Mouse (Mus musculus) adrenal gland, postnatal 10 days (tissue): ENCODE measurements around the gene Ndufs3. TPM values are rescaled to one million over a fixed set of nuclear protein-coding genes. Genes with fewer than 3 reads are reported as not detected.

Source experiments
- DNase-seq: peaks from one replicate; pipeline ENCODE4 v3.0.0; 2021; ENCODE audit warnings: mixed read lengths
- long read RNA-seq, 2 experiments: library from polyadenylated mRNA; stranded (forward); transcript quantifications; one replicate each; pipeline ENCODE4 v2.0.0; 2021
- total RNA-seq, 2 experiments: library from RNA; stranded (reverse); gene quantifications; 2 replicates each; pipeline ENCODE4 v1.2.3; 2021

Gene Ndufs3
- 100 to 1,000 TPM; 692 to 778 TPM for total RNA-seq
- long read RNA-seq, experiment 1, transcript Ndufs3-201 (7 exons, 1,046 nt): major isoform, 899 of 954 reads
- long read RNA-seq, experiment 1, partial matches to known transcripts: 28 of 954 reads
- long read RNA-seq, experiment 1, other reads (novel, unspliced or antisense): 26 of 954 reads
- long read RNA-seq, experiment 2, transcript Ndufs3-201 (7 exons, 1,046 nt): major isoform, 716 of 753 reads
- long read RNA-seq, experiment 2, partial matches to known transcripts: 11 of 753 reads
- long read RNA-seq, experiment 2, other reads (novel, unspliced or antisense): 25 of 753 reads

DNA sequence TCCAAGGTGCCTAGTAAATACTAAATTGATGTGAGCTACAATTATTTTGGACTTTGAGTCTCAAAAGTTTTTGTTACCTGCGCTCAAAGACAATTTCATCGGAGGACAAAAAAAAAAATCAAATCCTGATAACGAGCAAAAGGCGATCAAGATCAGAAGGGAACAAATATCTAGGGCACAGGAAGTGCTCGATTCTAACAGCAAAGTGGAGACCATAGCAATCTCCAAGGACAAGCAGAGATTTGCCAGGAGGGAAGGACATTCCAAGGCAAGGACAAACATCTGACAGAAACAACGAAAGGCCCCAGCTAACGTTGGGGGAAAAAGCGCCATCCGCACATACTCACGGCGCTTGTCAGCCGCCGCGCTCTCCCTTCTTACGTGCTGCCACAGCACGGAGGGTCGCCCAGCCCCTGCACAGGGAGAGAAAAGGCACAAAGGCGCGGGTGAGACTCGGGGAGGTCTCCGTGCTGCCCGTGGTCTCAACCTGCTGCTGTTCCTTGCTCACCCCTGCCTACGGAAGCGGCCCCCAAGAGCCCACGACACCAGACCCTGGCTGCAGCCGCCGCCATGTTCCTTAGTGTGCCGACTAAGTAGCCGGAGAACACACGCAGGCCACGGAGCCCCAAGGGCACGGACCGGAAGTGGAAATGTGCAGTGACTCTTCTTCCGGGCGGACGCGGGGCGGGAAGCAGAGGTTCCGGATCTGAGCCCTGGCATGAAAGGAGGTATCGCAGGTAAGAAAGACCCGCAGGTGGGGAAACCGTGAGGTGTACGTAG, at the start of gene Ndufs3, which contains the start of gene Kbtbd4:
TSS of gene Ndufs3 (minus strand) at position 752 of the 780 bp plus-strand sequence.
TSS of gene Kbtbd4 (plus strand) at position 665 of the 780 bp plus-strand sequence.
- DNase-seq: peak; percentile 93

DNA sequence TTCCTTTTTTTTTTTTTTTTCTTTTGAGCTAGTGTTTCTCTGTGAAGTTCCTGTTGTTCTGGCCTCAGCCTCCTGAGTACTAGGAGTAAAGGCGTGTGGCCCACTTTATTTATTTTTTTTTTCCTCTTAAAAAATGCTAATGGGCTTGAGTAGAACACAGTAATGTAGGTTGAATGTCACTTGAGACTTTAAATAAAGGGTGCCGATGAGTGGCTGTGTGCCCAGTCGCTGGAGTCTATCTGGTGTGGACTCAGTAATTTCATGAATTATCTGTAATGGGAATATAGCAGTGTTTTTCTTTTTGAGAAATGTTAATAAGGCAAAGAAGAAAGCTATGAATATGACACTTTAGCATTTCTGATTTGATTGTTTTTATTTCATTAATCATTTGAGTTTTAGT, 48.8 kb upstream of the Ndufs3 start:
- DNase-seq: no peak

DNA sequence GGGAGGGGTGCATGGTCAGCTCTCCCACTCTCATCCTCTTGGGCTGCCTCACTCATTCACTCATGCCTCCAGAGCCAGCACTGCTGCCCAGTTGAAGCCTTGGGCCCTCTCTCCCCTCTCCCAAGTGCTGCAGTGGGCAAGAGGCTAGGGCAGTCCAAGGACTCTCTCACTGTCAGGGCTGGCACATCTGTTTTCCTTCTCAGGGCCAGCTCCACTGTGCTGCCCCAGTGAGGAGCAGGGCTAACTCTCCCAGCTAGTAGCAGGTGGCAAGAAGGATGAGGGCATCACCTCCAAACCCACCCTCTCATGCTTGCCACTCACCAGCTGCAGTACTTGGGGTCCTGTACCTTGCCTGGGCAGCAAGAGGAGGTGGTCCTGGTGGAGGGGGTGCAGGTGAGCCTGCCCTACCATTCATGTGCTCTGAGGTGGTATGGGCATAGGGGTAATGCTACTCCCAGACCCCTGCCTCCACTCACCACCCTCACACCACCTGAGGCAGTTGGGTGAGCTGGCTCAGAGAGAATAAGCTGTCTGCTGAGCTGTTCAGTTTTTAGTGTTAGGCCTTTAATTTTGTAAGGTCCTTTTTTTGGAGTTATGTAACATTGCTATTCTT, 46.1 kb upstream of the Ndufs3 start:
- DNase-seq: peak; percentile 26

DNA sequence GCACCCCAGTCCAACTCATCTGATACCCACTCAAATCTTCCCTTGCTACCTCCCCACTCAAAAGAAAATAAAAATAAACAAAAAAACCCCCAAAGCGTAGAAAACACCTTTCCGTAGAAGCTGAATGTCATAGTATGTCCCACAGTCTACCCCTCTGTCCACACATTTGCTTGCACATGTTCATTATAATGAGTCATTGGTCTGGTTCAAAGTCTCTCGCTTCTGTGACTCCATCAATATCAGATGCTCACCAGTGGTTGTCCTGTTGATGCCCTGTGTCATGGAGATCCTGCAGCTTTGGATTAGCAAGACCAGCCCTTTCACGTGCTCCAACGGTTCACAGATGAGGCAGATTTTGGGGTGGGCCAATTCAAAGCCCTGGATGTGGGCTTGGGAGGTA, 45.5 kb upstream of the Ndufs3 start:
- no peak for DNase-seq

DNA sequence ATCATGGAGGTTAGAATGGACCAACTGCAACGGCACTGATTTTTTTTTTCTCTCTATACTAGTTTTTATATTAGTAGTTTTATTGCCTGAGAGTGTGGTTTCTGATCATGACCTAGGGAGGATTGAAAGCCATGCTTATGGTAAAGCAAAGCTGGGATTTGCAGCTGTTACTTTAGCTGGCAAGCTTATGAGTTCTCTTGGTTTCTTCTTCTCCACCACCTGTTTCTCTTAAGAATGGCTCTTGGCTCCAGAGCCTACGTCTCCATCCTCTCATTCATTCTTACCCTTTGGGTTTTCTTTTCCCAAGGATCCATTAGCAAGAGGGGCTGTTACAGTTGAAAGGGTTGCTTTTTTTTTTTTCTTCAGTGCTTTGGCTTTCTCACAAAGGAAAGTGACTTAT, 37.1 kb upstream of the Ndufs3 start:
- no peak for DNase-seq

DNA sequence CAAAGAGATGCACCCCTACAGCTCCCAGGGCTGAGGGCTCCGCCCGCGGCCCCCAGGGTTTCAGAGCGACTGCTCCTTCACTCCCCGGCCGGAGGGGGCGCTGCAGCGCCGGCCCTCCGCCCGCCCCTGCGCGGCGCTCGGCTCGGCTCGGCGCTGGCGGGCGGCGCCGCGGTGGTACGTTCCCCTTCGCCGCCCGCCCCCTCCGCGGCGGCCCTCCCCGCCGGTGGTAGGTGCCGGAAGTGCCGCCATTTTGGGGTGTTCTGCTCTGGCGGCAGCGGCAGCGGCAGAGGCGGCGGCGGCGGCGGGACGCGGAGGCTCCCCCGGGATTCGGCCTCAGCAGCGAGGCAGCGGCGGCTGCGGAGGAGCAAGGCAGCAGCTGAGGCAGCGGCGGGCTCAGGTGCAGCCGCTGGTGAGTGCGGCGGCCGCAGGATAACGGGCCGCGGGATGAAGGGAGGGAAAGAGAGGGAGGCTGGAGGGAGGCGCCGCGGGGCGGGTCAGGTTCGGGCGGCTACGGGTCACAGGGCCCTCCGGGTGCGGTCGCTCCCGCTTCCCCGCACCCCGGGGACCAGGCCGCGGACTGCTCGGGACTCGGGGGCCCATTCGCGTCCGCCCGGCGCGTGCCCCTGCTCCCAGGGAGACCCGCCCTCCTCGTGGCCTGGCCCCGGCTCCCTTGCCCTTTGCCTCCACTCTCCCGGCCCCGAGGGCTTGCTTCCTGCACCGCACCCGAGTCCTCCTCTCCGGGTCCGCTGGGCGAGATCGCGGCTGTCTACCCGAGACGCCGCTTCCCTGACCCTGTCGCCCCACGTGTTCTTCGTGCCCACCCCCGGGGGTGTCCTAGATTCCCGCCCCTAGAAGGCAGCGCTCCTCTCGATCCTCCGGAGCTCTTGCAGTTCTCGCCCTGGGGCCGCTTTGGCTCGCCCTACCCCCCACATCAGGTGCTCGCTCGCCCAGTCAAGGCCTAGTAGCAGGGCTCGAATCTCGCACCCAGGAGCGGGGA, 35.9 kb upstream of the Ndufs3 start, which contains the start of gene Celf1:
TSS of gene Celf1 (plus strand) at position 150 of the 997 bp plus-strand sequence.
- peak; percentile 92 for DNase-seq

DNA sequence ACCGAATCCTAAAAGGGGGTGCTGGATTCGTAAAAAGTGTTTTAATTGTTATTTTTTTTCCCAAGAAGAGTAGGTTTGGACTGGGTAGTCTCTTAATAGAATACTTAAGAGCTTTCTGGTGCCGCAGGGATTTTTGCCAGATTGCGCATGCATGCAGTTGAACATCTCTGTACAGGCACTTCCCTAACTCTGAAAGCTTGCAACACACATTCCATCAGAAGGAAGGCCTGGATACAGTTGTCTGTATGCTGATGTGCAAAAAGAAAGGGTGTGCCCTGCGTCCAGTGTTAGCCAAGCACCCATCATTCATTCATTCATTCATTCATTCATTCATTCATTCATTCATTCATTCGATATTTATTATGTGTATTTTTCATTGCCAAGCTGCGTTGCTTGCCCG, 35.1 kb upstream of the Ndufs3 start:
- DNase-seq: no peak

DNA sequence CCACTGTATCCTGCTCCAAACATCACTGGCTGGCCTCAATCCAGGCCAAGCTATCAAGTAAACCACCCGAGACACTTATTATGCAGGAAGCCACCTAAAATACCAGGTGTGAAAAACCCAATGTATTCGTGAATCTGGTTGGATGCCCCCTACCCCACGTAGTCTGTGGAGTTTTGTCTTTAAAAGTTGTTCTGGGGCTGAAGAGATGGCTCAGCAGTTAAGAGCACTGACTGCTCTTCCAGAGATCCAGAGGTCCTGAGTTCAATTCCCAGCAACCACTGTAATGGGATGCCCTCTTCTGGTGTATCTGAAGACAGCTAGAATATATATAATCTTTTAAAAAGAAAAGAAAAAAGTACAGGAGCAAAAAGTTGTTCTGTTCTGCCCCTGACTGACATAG, 33.7 kb upstream of the Ndufs3 start:
- no peak for DNase-seq

DNA sequence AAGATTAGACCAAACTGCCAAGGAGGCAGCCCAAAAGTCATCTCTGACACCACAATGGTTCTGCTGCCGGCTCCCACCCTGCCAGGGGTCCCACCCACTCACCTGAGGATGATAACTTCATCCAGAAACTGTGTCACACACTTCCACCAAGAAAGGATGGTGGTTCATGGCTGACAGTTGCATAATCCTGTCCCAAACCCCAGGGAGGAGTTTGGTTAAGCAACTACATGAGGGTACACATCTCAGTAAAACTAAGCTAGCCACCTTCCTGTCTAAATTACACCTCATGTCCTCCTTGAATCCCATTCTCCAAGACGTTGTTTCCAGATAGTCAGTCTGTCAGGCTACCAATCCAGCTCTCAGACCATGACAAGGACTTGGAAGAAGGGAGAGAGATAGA, 27.6 kb upstream of the Ndufs3 start:
- no peak for DNase-seq

DNA sequence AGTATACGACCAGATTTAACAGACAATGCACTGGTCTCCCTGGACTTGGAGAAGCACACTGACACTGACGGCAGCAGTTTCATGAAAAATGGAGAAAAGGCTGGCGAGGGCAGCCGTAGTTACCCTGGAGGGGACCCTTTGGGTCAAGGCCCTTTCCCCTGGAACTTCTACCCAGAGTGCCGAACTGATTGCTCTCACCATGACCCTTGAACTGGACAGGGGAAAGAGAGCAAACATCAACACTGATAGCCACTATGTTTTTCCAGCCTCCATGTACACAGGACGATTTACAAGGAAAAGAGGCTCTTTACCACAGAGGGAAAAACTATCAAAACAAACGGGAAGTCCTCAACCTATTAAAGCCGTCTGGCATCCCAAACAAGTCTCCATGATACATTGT, 27.2 kb upstream of the Ndufs3 start:
- no peak for DNase-seq

DNA sequence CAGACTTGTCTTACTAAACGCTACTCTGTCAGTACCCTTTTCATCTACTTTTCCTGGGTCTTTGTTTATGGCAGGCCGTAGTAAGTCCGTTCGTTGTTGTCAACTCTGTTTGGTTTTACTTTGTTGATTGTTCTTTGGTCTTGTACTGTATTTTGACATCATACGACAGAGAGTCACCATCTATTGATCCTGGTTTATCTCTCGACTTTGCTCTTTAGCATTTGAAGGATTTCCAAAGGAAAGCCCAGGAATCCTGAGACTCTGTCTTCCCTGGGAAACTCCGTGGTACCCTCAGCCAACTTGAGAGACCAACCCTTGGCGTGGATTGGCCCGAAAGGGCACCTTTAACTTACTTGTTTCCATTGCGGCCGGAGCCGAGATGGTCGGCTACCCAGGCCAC, 23.9 kb upstream of the Ndufs3 start:
- DNase-seq: no peak

DNA sequence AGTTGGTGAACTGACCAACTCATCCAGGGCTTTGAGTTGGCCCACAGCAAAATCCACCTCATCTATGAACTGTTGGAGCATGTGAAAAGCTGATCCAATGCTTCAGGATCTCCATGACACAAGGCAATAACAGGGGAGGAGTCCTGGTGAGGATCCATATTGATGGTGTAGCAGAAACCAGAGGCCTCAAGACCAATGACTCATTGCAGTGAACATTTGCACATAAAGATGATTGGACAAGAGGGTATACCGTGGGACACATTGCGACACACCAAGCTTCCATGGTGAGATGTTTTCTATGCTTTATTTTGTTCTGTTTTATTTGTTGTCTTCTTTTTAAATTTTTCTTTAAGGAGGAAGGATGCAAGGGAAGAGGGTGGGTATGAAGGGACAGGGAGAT, 18.0 kb upstream of the Ndufs3 start:
- DNase-seq: no peak

DNA sequence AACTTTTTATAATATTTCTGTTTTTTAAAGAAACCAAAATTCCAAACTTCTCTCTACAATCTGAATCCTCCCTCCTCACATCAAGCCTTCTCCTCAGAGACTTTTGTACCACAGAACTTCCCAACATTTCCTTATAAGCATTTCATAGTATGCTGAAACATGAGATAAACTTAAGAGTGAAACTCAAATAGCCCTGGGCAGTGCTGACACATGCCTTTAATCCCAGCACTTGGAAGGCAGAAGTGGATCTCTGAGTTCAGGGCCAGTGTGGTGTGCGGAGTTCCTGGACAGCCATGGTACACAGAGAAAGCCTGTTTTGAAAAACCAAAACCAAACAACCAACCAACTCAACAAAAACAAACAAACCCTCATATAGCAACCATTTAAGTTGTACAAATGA, 16.6 kb upstream of the Ndufs3 start:
- DNase-seq: no peak

DNA sequence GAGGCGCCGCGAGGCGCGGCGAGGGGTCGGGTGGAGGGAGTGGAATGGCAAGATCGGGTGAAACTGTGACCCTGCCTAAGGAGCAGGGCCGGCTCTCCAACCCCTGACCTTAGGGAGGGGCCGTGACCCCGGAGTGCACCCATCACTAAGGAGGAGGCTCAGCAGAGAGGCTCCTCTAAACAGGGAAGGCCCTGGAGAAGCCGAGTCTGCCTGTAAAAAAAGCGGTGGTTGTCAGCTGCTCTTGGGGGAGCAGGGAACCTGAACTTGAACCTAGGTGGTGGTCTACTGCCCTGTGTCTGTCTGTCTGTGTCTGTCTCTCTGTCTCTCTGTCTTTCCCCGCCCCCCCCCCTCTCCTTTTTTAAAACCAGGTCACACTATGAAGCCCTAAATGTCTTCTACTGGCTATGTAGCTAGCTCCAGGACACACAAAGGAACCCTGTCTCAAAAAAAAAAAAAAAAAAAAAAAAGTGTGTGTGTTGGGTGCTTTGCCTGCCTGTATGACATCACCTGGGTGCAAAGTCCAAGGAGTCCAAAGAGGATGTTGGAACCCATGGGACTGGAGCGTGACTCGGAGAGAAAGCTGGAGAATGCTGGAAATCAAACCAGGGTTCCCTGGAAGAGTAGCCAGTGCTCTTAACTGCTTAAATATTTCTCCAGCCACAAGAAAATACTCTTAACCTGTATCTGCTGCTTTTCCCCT, 13.5 kb upstream of the Ndufs3 start:
- peak; percentile 58 for DNase-seq

DNA sequence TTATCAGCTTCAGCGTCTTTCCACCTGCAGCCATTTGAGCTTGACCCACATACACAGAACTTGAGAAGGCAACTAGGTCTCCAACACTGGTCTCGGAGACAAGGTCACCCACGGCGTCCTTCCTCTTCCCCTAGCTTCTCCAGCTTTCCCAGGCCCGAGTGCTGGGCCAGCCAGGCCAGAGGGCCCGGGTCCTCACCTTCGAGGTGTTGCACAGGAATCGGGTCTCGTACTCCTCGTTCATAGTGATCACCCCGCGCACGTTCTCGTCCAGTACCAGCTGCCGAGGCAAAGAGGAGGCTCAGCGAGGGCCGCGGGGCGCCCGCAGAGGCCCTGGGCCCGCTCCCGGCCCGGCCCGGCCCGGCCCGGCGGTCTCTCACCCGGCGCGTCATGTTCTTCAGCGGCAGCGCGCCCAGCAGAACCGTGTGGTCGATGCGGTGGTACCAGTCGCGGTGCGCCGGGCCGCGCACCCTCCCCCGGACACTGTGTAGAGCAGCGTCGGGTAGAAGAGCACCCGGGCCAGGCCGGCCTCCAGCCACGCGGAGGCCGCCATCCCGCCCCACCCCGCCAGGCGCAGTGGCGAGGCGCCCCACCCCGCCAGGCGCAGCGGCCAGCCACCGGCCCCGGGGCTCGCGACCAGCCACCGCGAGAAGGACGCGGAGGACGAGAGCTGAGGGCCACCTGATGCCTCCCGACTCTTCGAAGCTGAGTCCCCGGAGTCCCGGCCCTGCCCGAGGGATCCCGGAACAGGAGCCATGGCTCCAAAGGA, 12.8 kb upstream of the Ndufs3 start:
- peak; percentile 87 for DNase-seq

DNA sequence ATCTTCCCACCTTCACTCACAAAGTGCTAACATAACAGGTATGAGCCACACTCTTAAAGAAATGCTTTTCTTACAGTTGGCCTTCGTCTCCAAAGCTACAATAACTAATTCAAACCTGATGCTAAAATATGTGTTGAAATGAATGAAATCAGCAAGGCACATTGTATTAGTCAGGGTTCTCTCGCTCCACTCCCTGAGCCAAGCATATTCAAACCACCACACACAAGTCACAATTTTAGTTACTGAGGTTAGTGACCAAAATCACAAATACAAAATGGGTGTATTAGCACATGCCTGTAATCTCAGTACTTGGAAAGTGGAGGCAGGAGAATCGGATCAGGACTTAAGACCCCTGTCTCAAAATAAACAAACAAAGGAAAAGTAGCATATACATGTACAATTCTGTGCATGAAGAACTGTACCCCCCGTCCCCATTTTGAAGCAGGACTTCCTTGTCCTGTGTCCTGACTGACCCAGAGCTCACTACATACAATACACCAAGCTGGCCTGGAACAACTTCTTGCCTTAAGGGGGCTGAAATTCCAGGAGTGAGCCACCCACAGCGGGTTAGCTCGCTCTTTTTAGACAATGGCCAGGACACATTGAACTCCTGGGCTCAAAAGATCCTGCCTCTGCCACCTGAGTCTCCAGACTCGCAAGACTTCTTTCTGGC, 12.1 kb upstream of the Ndufs3 start:
- DNase-seq: no peak

DNA sequence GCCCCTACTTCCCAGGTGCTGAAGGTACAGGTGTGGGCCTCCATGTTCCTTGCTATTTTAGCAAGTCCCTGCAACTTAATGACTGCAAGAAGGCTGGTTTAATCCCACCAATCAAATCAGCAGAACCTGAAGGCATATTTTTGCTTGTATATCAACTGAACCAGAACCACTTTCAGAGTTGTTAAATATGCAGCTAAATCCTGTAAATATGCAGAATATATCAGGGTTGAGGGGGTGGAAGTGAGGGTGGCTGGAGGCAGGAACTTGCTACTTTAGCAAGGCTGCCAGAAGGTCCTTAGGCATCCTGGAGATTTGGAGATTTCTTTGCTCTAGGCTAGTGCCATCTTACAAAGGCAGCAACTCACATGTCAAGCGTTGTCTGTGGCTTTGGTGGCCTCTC, 10.9 kb upstream of the Ndufs3 start:
- DNase-seq: no peak

DNA sequence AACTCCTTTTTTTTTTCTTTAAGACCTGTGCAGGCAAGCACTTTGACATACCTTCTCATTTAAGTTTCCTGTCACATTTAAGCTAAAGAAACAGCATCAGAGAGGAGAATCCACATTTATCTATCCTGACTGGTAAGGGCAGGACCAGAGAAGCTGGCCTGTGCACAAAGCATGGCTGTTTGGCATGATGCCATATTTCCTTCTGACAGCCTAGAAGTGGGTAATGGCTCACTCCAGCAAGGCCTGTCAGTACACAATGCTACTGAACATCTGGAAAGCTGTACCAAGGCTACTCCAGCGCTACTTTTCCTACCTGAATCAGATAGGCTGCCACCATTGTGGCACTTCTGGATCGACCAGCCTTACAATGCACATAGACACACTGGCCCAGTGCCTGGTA, 9.0 kb upstream of the Ndufs3 start:
- DNase-seq: peak; percentile 66

DNA sequence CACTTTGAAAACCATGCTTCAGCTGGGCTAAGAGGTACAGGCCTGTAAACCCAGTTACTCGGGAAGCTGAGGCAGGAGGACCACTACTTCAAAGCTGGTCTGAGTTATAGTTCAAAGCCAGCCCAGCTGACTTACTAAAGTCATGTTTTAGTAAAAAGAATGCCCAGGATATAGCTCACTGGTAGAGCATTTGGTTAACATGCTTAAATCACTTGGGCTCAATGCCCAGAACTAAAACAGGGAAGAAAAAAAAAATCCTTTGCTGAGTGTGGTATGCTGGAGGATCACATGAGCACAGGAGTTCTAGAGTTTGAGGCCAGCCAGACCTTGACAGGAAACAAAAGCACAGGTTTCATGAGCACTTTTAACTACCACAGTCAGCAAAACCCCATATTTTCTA, 7.0 kb upstream of the Ndufs3 start:
- no peak for DNase-seq

DNA sequence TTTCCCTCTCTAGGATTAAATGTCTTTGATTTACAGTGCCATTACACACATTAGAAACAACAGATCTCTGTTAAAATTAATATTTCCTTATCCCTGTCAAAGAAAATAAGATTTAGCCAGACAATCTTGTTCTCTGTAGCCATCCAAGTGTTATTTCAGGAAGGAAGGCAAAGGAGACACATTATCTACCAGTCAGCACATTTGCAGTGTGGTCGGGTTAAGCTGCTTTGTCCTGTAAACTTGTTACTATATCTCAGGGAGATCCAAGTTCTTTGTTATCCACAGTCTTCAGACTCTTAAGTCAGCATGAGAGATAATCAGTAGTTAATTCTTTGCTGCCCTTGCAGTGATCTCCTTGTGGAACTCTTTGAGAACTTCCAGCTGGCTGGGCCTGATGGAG, 6.2 kb upstream of the Ndufs3 start:
- no peak for DNase-seq
